In the genomic region with DNA sequence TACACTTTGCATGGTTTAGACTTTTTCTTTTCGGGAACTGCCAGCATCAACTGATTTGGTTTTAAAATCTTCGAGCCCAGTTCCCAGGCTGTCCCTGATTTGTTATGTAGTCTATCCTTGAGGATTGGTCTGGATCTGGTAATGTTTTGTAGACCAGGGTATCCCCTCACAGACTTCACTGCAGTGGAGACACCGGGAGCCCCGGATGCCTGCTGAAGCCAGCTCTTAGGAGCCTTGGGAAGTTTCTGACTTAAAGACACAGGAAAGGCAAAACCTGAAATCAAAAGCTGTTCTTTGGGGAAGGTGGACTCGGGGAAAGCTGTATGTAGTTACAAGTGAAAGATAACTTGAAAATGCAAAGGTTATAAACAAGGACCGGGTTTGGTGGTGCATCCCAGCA, we compare ENCODE assay signal across 8 mouse cellular contexts.
DNase-seq lines count a peak whose midpoint lies in the region; ATAC-seq and TF ChIP-seq lines count a peak whose summit lies in the region.

No protein-coding gene starts in this region.

- H3K27ac ChIP-seq in embryonic facial prominence, embryonic 13.5 days: no peak overlapping the region
- no peak overlapping the region for H3K27ac ChIP-seq in hindbrain, embryonic 11.5 days (ENCODE audit: low read depth, low read length)
- peak overlapping the region; percentile 26 for H3K27ac ChIP-seq in lung, postnatal 0 days (ENCODE audit: low read length)

- no peaks in the 10 kb centered on the region for H3K36me3 ChIP-seq in embryonic facial prominence, embryonic 13.5 days
- H3K36me3 ChIP-seq in hindbrain, embryonic 11.5 days (ENCODE audit: control insufficient read depth, insufficient read depth, low read length): no peaks in the 10 kb centered on the region
- H3K36me3 ChIP-seq in lung, postnatal 0 days (ENCODE audit: insufficient read depth, low read length): no peaks in the 10 kb centered on the region

- peaks cover 6% of the 10 kb centered on the region; the same call in 1 of the 2 replicates for H3K27me3 ChIP-seq in embryonic facial prominence, embryonic 13.5 days
- H3K27me3 ChIP-seq in hindbrain, embryonic 11.5 days (ENCODE audit: control insufficient read depth, insufficient read depth, low read length): no peaks in the 10 kb centered on the region
- H3K27me3 ChIP-seq in lung, postnatal 0 days (replicated peaks; ENCODE audit: insufficient read depth, low read length): no peaks in the 10 kb centered on the region

- peak overlapping the region; percentile 61; the same call in 1 of the 2 replicates for H3K9ac ChIP-seq in embryonic facial prominence, embryonic 13.5 days
- no peak overlapping the region for H3K9ac ChIP-seq in hindbrain, embryonic 11.5 days (ENCODE audit: low read depth, low read length)
- H3K9ac ChIP-seq in lung, postnatal 0 days (replicated peaks; ENCODE audit: low read depth): peak overlapping the region; percentile 68

- TF ChIP-seq EP300 in lung, postnatal 0 days (IDR thresholded peaks at IDR 0.05): no peak

- peaks cover 11% of the 10 kb centered on the region for H3K4me1 ChIP-seq in embryonic facial prominence, embryonic 13.5 days
- 0 out of 2 replicates have a peak, but pooled peaks cover 2% of the 10 kb centered on the region for H3K4me1 ChIP-seq in hindbrain, embryonic 11.5 days (replicated peaks; ENCODE audit: control insufficient read depth, insufficient read depth, low read length)
- H3K4me1 ChIP-seq in lung, postnatal 0 days (ENCODE audit: insufficient read depth, low read depth, low read length): peaks cover 15% of the 10 kb centered on the region; the same call in 1 of the 2 replicates

- H3K4me3 ChIP-seq in embryonic facial prominence, embryonic 13.5 days: peak overlapping the region; percentile 46
- H3K4me3 ChIP-seq in hindbrain, embryonic 11.5 days (ENCODE audit: low read depth, low read length): no peak overlapping the region
- H3K4me3 ChIP-seq in lung, postnatal 0 days (ENCODE audit: low read depth, low read length): peak overlapping the region; percentile 72

- peak; percentile 22 for DNase-seq in heart, adult 8-10 months (ENCODE audit: low spot score)
- no peak for DNase-seq in heart, adult 11 months
- peak; percentile 18 for DNase-seq in hindbrain, embryonic 11.5 days (ENCODE audit: low spot score)
- DNase-seq in lung, postnatal 0 days (ENCODE audit: low spot score): no peak
- DNase-seq in spleen, postnatal 10 days (ENCODE audit: low spot score in 2 of 2): no peak
- no peak for DNase-seq in thymus, postnatal 36 days
- no peak for DNase-seq in thymus, postnatal 0 days (ENCODE audit: low spot score)

- ATAC-seq in embryonic facial prominence, embryonic 13.5 days (ENCODE audit: insufficient number of reproducible peaks, insufficient read depth, low FRiP score, low TSS enrichment, low read depth): no peak
- ATAC-seq in hindbrain, embryonic 11.5 days (ENCODE audit: low FRiP score): no peak
- ATAC-seq in lung, postnatal 0 days: no peak

- H3K9me3 ChIP-seq in embryonic facial prominence, embryonic 13.5 days: no peaks in the 10 kb centered on the region
- H3K9me3 ChIP-seq in hindbrain, embryonic 11.5 days (ENCODE audit: control insufficient read depth, low read length): no peaks in the 10 kb centered on the region
- H3K9me3 ChIP-seq in lung, postnatal 0 days (ENCODE audit: low read length): no peaks in the 10 kb centered on the region

- H3K4me2 ChIP-seq in embryonic facial prominence, embryonic 13.5 days: peak overlapping the region; percentile 79
- H3K4me2 ChIP-seq in hindbrain, embryonic 11.5 days (replicated peaks; ENCODE audit: low read depth, low read length): no peak overlapping the region
- peak overlapping the region; percentile 71 for H3K4me2 ChIP-seq in lung, postnatal 0 days (replicated peaks; ENCODE audit: low read depth, low read length)

- no peak for TF ChIP-seq CTCF in lung, postnatal 0 days (IDR thresholded peaks at IDR 0.05)

- 34% methylated on average over 6 of the region's 6 CpGs for WGBS in embryonic facial prominence, embryonic 13.5 days
- WGBS in hindbrain, embryonic 11.5 days: 36% methylated on average over 6 of the region's 6 CpGs
- WGBS in lung, postnatal 0 days: 21% methylated on average over 6 of the region's 6 CpGs

Comparison
In these comparisons a context has a peak if more than half of its experiments do, and no peak if none do; other contexts are left out.
1. DNase-seq: peak in heart, adult 8-10 months (single experiment) and hindbrain, embryonic 11.5 days (single experiment); none in heart, adult 11 months (single experiment), lung, postnatal 0 days (single experiment), spleen, postnatal 10 days (0 of 2), thymus, postnatal 36 days (0 of 2) and thymus, postnatal 0 days (single experiment).